Comparison of ENCODE assay signal across 8 mouse cellular contexts in the genomic region with DNA sequence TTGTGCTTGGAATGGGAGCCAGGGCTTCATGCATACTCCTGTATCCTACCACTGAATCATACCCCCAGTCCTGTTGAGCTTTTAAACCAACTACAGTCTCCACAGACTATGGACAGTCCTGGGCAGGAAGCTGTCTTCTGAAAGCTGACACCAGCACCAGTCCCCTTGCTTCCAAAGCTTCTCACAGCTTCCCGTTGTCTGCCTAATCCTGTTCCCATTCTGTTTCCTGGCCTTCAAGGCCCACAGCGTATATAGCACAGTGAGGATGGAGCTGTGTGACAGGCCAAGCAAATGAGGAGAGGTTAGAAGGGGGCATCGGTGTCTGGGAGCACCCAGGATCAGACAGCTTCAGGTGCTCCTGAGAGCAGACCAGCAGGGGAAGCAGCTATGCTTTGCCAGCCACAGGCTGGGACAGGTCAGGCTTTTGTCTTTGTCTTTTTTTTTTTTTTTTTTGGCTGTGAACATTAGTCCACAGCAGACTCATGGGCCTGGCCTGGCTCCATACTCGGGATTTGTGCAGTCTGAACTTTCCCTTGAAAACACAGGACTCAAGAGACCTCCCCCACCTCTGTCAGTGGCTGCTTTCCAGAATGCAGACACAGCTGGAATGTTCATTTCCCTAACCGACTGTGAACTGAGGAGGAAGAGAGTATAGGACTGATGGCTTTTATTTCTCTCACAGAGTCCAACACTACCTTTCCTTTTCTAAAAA. TPM values are rescaled to one million over a fixed set of nuclear protein-coding genes. Genes with fewer than 3 reads are reported as not detected.
DNase-seq lines count a peak whose midpoint lies in the region; ATAC-seq lines count a peak whose summit lies in the region.

No protein-coding gene starts in this region.

- ATAC-seq in forebrain, embryonic 12.5 days (ENCODE audit: low FRiP score), result no peak

- H3K4me2 ChIP-seq in forebrain, embryonic 12.5 days, result no peak overlapping the region

- WGBS in forebrain, embryonic 12.5 days, result 53% methylated on average over 5 of the region's 5 CpGs

- peak; percentile 32 to 39 for DNase-seq in right cerebral cortex, postnatal 10 days (ENCODE audit: low spot score in 2 of 2)
- DNase-seq in right cerebral cortex, adult 18-20 months, result no peak
- peak; percentile 81 for DNase-seq in gastrocnemius, postnatal 25 days
- peak; percentile 64 for DNase-seq in kidney, adult 9 months
- DNase-seq in ovary, postnatal 10 days (ENCODE audit: low spot score), result peak; percentile 24
- no peak for DNase-seq in layer of hippocampus, adult 9-11 months
- no peak for DNase-seq in right cerebral cortex, postnatal 4 days

- H3K9me3 ChIP-seq in forebrain, embryonic 12.5 days, result no peaks in the 10 kb centered on the region

- H3K36me3 ChIP-seq in forebrain, embryonic 12.5 days (replicated peaks), result no peaks in the 10 kb centered on the region

- no peak overlapping the region for H3K4me3 ChIP-seq in forebrain, embryonic 12.5 days (replicated peaks)

- H3K27ac ChIP-seq in forebrain, embryonic 12.5 days, result no peak overlapping the region

- no peak overlapping the region for H3K9ac ChIP-seq in forebrain, embryonic 12.5 days

- no peaks in the 10 kb centered on the region for H3K4me1 ChIP-seq in forebrain, embryonic 12.5 days

- H3K27me3 ChIP-seq in forebrain, embryonic 12.5 days, result no peaks in the 10 kb centered on the region

RNA-seq across cellular contexts. Expression of gene Trpv1, which starts 2.1 kb away (rescaled TPM):
- under 1 TPM in 1 of 2 experiments, not detected in 1; 0.21 TPM for total RNA-seq in gastrocnemius, postnatal 25 days (2021)
- not detected in 2 replicates for polyA plus RNA-seq in forebrain, embryonic 12.5 days (2016; fragmentation: Nextera tagmentation; extraction: Ambion mirVana)

RNA-seq across cellular contexts. Expression of gene Trpv3, which starts 31.0 kb away (rescaled TPM):
- total RNA-seq in gastrocnemius, postnatal 25 days (2021), result under 1 TPM in 1 of 2 experiments, not detected in 1; 0.05 TPM
- 0.04 TPM in 1 of 2 replicates, not detected in the other for polyA plus RNA-seq in forebrain, embryonic 12.5 days (2016; fragmentation: Nextera tagmentation; extraction: Ambion mirVana)

RNA-seq across cellular contexts. Expression of gene Shpk, which starts 36.9 kb away (rescaled TPM):
- 1 to 10 TPM in 1 of 2 experiments, under 1 TPM in 1; 0.59 to 1.0 TPM for total RNA-seq in gastrocnemius, postnatal 25 days (2021)
- polyA plus RNA-seq in forebrain, embryonic 12.5 days (2016; fragmentation: Nextera tagmentation; extraction: Ambion mirVana), result 1.1 and 1.2 TPM in 2 replicates

RNA-seq across cellular contexts. Expression of gene Ctns, which starts 37.3 kb away (rescaled TPM):
- total RNA-seq in gastrocnemius, postnatal 25 days (2021), result 1 to 10 TPM; 5.6 to 7.4 TPM
- 19.0 and 19.2 TPM in 2 replicates for polyA plus RNA-seq in forebrain, embryonic 12.5 days (2016; fragmentation: Nextera tagmentation; extraction: Ambion mirVana)

RNA-seq across cellular contexts. Expression of gene Tax1bp3, which starts 59.3 kb away (rescaled TPM):
- 10 to 100 TPM; 10.1 to 15.2 TPM for total RNA-seq in gastrocnemius, postnatal 25 days (2021)
- polyA plus RNA-seq in forebrain, embryonic 12.5 days (2016; fragmentation: Nextera tagmentation; extraction: Ambion mirVana), result 158 and 163 TPM in 2 replicates

Comparison
In these comparisons a context has a peak if more than half of its experiments do, and no peak if none do; other contexts are left out.
1. DNase-seq: peak in right cerebral cortex, postnatal 10 days (2 of 2), gastrocnemius, postnatal 25 days (single experiment), kidney, adult 9 months (single experiment) and ovary, postnatal 10 days (single experiment); none in right cerebral cortex, adult 18-20 months (single experiment), layer of hippocampus, adult 9-11 months (single experiment) and right cerebral cortex, postnatal 4 days (single experiment).